Mouse (Mus musculus): ENCODE measurements around the gene Foxn1. TPM values are rescaled to one million over a fixed set of nuclear protein-coding genes. Genes with fewer than 3 reads are reported as not detected.

The Foxn1 gene
- not detected in 2 replicates for total RNA-seq (2015; ENCODE audit: low replicate concordance)
- not detected in 2 replicates for total RNA-seq (2017; ENCODE audit: low replicate concordance)

DNA sequence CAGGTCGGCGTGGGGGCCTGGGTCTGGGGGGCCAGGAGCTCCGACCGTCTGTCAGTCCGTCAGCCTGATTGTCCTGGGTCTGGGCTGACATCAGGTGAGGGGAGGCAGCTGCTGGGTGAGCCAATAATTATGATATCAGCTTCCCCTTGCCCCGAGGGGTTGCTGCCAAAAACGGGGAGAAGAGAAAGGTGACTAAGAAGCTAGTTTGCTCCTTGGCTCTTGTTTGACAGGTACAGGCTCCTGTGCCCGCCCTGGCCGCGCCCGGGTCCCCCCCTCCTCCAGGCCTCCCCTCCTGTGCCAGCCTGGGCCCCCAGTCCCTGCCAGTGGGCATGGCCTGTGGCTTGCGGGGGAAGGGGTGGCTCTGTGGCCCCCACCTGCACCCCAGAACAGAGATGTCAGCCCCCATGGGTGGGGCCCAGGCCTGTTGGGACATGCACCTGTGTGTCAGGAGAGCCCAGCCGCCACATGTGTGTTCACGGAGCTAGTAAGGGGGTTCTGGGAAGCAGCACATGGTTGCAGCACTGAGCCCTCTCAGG is at the start of gene Foxn1:
Foxn1 (minus strand) TSS at position 51 of the 536 bp plus-strand sequence.
- no peak for ATAC-seq (replicated peaks; ENCODE audit: low FRiP score, poor library complexity, severe bottlenecking)

DNA sequence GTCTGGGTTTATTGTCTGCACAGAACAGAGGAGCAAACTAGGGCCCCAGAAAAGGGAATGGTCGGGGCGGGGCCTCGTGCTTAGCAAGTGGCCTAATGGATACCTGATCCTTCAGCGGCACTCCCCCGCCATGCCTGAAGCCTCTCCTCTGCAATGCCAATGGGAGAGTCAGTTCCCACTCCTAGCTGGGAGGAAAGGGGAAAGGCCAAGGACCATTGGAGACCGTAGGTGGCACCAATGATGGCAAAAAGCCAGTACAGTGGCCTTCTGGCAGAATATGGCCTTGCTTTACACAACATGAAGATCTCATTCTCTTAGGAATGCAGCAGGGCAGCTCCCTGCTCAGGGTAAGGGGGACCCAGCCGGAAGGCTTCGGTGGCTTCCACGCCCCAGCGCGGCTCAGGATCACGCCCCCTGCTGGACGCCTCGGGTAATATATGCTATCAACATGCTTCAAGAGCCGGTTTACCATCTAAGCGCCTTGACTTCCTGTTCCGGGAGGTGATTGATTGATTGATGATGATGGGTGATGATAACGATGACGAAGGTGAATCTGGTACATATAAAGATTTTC is 49.5 kb upstream of the Foxn1 start:
- no peak for ATAC-seq (replicated peaks; ENCODE audit: low FRiP score, poor library complexity, severe bottlenecking)

DNA sequence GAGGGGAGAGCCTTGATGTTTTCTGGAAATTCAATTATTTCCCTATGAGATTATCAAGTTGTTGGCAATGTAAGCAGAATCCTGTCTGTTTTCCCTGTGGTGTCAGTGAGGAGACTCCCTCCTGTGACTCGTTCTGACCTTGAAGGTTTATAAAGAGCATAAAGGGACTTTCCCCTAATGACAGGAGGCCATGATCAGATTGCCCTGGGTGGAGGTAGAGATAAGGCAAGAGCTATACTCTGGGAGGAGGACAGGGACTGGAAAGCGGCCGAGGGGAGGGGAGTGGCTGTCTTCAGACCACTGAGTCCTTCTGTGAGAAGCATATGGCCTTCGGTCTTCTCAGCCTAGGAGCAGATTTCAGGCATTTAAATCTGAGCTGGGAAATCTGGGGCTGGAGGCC is 47.7 kb upstream of the Foxn1 start:
- no peak for ATAC-seq (replicated peaks; ENCODE audit: low FRiP score, poor library complexity, severe bottlenecking)

DNA sequence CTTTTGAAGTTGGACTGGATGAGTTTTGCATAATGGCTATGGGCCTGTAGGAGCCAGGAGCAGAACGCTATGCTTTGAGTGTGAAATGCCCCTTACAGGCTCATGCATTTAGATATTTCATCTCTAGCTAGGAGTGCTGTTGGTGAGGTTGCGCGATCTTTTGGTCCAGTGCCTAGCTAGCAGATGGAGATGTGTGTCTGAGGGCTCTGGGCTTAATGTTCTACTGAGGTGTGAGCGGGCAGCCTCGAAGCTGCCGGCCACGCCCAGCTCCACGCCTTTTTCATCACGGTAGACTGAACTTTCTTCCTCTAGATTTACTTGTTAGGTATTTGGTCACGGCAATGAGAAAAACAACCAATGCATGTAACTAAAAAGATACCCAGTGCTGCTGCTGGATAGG is 44.8 kb upstream of the Foxn1 start:
- ATAC-seq (replicated peaks; ENCODE audit: low FRiP score, poor library complexity, severe bottlenecking) = no peak

DNA sequence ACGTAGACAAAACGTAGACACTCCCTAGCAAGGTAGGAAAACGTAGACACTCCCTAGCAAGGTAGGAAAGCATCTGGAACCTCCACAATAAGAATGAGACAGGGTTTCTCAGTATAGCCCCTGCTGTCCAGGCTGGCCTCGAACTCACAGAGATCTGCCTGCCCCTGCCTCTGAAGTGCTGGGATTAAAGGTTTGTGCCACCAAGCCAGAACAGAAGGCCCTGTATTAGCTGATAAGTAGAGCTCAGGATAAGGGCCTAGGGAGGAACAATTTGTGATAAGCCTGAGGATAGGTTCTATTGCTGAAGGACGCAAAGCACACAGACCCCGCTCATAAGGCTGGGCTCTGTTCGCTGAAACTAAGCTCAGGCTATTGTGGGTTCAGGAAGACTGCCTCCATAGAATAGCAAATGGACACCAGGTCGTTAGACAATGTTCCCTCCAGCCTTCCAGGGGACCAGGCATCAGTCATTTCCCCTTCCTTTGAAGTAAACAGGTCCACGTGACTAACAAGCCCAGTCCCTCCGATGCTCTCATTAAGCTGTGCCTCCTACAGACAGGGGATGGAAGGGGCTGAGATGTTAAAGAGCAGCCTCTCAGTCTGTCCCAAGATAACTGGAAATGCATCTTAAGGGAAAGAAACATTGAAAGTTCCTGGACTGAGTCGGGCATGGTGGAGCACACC is 44.0 kb upstream of the Foxn1 start:
- ATAC-seq (replicated peaks; ENCODE audit: low FRiP score, poor library complexity, severe bottlenecking) = no peak

DNA sequence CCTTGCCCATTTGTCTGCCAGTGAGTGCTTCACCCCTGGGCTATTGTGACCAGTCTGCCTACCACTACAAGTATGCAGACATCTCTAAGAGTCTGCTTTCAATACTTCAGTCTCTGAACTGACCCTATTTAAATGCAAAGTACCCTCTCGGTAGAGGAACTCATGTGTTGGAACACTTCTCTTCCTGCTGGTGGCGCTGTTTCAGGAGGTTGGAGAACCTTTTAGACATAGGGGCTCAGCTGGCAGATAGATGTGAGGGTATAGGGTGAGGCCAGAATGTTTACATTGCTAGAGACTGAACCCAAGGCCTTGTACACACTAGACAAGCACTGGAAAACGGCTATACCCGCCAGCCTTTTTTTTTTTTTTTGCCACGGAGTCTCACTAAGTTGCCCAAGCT is 42.0 kb upstream of the Foxn1 start:
- ATAC-seq (replicated peaks; ENCODE audit: low FRiP score, poor library complexity, severe bottlenecking) = no peak

DNA sequence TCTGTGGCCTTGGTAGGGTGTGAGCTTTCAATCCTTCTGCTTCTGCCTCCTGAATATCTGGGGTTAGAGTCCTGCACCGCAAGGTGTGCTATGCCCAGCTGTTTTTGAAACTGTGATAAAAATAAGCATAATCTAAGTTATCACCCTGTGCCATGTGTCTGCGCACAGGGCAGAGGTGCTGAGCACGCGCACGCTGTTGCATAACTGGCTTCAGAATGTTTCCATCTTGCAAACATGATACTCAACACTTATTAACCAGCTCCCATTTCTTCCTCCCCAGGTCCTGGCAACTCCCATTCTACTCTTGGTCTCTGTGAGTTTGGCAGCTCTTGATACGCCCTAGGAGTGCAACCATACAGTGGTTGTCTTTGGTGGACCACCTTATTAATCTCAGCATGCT is 41.3 kb upstream of the Foxn1 start:
- no peak for ATAC-seq (replicated peaks; ENCODE audit: low FRiP score, poor library complexity, severe bottlenecking)

DNA sequence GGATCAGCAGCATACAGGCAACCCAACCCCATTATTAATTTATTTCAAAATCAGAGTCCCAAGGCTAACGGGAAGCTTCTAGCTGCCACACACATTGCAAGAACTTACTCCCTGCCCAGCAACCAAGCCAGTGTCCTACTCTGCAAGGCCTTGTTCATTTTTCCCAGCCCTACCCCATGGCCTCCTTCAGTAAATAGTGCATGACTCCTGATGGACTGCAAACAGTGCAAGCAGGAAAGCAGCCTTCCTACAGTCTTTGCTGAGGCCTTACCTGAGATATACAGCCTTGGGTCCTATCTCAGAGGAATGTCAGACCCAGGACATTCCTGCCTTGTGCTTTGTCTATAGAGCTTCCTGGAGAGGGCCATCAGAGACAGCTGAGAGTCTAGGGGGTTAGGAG is 39.2 kb upstream of the Foxn1 start:
- ATAC-seq (replicated peaks; ENCODE audit: low FRiP score, poor library complexity, severe bottlenecking) = no peak

DNA sequence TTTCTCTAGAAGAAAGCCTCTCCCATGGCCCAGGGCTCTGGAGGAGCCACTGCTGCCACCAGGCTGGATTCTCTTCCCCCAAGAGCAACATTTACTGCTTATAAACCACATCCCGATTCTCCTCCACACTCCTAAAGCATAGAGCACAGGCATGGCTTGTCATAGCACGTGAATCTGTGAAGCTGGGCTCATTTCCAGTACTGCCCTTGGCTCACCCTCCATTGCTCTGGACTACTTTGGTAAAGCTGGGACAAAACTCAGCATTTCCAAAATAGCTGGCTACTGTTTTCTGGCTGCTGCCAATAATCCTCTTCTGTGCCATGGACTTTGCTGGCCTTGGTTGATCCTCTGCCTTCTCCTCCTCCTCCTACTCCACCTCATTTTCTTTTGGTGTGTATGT is 38.0 kb upstream of the Foxn1 start:
- ATAC-seq (replicated peaks; ENCODE audit: low FRiP score, poor library complexity, severe bottlenecking) = no peak

DNA sequence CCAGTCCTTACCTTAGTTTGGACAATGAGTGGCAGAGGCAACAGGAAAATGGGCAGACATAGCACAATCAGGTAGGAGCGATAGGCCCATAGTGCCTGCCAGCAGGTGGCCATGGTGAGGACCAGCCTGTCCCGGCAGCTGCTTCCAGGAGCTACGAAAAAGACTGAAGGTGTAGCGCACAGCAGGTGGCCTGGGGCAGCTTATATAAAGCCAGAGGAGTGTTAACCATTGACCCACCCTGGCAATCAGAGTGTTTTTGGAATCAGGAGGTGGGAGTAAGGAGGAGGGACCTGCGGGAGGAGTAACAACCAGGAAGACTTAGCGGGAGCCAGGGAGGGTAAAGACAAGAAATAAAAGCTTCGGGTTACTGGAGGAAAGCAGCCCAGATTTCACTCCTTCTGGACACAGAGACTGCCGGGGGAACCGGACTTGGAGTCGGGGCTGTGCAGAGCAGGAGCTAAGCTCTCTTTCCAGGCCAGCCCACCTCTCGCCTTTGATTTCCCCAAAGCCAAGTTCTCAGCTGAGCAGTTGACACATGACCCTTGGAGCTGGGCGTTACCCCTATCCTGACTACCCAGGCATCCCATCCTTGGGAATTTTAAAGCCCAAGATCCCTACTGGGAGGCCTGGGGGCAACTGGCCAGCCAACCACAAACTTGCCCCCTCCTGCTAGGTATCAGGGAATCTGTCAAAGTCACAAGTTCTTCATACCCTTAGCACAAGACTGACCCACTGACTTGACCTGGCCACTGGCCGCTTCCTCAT is 35.9 kb upstream of the Foxn1 start, which contains the start of gene Slc13a2:
Slc13a2 (minus strand) TSS at position 163 of the 765 bp plus-strand sequence.
- no peak for ATAC-seq (replicated peaks; ENCODE audit: low FRiP score, poor library complexity, severe bottlenecking)

DNA sequence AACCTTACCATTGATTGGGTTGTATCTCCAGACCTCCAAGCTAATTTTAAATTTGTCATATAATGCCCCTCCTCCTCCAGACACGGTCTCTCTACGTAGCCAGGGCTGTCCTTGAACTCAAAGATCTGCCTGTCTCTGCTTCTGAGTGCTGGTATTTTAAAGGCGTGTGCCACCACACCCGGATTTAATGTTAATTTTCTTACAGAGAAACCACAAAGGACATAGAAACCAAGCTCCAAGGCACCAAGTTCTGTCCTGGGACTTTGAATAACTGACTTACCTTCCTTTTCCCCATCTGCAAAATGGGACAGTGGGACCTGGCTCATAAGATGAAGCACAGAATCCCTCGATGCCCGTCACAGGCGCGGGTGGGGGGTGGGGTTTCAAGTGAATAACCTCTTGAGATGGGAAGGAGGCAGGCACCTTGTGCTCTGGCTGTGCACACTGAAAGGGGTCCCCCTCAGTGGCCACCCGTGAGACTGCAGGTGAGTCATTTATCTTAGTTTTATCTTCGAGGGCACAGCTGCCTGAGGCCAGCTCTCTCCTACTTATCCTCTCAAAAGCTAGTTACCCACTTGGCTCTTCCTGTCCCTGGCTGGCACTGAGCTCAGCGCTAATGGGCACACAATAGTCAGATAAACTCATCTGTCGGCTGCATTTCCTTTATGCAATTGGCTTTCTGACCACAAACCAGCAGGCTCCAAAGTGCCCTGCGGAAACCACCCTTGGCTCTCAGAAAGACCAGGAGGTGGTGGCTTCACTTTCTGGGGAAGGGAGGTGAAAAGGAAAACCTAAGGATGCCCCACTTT is 35.0 kb upstream of the Foxn1 start:
- ATAC-seq (replicated peaks; ENCODE audit: low FRiP score, poor library complexity, severe bottlenecking) = no peak

DNA sequence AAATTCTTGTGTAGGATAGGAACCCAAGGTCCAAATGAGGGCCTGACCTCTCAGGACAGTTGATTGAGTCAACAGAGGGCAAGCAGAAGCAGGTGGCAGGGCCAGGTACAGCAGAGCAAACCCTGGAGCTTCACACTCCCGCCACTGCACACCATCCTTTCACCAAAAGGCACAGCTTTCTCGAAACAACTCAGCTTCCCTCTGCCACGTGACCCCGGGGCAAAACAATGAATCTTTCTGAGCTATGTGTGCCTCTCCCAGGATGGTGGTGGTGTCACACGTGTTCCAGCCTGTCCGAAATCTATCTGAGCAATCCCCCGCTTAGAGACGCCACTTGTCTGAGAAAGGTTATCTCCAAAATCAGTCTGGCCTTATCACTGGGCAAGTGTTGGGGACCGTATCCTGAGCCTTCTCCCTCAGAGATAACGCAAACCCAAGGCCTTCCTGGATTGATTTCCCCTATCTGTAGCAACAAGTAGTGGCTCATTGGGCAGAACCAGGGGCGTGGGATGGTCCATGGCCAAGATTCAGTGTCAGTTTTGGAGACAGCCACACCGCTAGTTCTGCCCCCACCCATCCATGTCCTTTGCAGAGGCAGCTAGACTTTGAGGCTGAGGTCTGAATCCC is 34.0 kb upstream of the Foxn1 start:
- ATAC-seq (replicated peaks; ENCODE audit: low FRiP score, poor library complexity, severe bottlenecking) = no peak

DNA sequence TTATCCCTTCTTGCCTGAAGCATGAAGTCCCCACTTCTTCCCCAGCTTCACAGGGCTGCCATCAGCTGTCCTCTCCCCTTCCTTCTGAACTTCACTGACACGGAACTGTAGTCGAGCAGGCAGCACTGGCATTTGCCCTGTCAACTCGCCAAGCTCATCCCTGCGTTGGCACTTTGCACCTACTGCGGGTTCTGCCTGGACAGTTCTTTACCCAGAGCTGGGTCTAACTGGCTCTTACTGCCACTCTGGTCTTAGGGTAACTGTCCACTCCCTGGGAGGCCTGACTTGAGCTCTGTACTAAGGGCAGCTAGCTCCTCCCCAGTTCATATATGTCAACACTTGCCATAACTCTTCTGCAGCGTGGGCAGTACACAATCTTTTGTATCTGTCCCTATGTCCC is 30.5 kb upstream of the Foxn1 start:
- ATAC-seq (replicated peaks; ENCODE audit: low FRiP score, poor library complexity, severe bottlenecking) = no peak

DNA sequence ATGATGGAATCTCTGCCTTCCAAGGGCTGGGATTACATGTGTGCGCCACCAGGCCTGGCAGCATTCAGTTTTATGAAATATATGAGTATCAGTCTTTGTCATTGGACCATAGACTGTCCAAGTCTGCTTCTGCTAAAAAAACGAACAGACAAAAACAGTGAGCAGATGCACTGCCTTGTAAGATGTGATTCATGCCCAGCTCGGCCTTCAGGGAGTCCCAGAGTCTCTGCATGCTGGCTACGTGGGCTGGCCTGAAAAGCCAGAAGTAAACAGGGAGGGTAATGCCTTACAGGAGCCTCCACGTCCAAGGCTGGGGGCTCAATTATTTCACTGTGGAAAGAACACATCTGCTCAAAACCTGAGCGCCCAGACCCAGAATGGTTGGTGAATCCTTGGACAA is 26.5 kb upstream of the Foxn1 start:
- ATAC-seq (replicated peaks; ENCODE audit: low FRiP score, poor library complexity, severe bottlenecking) = no peak

DNA sequence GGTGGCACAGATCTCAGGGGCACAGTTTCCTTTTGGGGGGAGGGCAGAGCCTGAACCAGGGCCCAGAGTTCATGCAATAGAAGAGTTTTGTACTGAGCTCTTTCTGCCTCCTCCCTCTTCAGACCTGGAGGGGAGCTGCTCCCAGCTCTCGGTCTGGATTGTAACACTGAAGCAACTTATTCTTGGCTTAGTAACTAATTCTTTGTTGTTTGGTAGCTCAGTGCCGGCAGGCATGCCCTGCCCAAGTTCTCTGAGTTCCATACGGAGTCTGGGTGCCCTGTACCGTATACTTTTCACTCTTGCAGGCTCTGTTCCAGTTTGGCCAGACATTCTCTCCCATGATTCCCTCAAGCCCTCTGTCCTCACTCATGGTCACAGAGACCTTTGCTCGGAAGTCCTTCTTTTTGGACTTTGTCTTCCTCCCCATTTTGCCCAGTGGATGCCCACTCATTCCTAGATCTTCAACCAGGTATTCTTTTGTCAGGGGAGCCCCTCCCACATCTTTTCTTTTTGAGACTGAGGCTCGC is 26.0 kb upstream of the Foxn1 start:
- ATAC-seq (replicated peaks; ENCODE audit: low FRiP score, poor library complexity, severe bottlenecking) = no peak

DNA sequence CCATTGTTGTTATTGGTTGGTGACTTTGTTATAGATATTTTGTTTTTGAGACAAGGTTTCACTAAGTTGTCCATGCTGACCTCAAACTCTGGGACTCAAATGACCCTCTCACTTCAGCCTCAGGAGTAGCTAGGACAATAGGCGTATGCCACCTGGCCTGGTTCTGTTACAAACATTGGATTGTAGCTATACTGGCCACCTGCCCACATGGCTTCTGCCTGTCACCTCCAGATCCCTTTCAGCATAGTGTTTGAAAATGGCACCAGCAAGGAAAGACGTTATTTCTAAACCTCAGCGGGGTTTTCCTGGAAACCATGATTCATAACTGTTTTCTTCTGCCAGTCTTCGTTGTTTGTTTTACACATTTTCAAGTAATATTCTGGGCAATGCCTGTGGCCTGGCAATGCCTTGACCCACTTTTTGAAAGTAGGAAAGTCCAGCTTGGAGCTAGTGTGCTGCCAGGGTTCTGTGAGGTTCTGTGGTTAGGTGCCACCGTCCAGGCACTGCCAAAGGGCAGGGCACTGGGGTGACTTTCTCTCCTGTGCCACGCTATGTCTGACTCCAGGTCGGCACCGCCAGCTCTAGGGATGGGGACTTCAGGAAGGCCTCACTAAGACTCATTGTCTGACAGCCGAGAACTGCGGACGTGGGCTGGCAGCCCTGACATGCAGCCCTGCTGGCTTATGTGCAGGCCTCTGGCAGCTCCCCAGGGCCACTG is 25.4 kb upstream of the Foxn1 start:
- no peak for ATAC-seq (replicated peaks; ENCODE audit: low FRiP score, poor library complexity, severe bottlenecking)

DNA sequence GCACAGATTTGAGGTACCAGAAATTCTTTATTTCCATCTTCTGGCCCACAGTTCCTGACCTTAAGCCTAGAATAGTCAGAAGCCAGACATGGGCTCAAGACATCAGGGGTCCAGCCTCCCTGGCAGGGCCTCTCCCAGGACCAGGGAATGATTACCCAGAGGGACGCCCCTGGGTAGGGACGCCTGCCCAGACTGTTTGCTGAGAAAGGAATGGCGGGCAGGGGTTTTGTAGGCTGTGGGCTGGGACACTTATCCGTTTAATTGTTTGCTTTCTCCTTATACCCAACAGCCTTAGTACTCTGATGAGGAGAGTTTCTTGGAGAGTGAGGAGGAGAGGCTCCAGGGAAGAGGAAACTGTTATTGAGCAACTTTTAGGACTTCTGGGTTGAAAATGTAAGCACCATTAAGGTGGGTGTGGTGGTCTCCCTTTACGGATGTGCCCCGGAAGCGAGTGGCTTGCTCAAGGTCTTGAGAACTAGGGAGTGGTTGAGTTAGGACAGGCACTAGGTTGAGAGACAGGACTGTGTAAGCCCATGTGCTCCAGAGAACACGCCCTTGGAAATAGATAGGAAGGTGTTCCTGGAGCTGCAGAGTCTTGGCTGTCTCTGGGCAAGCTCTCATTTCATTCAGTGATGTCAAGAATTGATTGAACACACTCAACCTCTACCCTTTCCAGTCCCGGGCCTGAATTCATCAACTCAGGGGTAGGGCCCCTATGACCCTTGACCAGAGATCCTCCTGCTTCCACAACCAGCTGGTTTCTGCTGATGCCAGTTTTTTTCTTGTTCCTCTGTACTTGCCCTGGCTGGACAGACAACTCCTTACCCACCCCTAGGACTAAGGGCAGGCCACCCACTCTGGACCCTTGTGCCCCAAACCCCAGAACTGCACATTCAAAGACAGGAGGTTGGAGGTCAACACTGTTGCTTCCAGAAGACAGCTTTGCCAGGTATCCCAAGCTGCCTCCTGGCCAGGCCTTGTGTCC is 22.2 kb upstream of the Foxn1 start:
- ATAC-seq (replicated peaks; ENCODE audit: low FRiP score, poor library complexity, severe bottlenecking) = no peak

DNA sequence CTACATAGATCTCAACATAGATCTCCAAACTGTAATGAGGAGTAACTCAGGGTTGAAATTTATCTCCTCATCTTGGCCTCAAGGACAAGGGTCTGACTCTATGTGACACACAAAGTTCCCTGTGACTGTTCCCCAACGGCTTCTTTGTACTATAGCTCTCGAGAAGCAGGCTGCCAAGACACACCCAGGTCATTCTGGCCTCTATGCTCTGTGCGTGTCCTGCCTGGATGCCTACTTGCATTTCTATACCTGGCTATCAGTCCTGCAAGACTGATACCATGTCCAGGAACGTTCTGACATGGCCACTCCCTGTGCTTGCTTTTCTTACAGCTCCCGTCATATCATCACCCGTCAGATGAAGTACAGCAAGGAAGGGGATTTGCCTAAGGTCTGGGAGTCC is 15.7 kb upstream of the Foxn1 start:
- no peak for ATAC-seq (replicated peaks; ENCODE audit: low FRiP score, poor library complexity, severe bottlenecking)

Data from erythroid progenitor cell, adult 5-6 weeks (primary cell).